Mouse (Mus musculus): Measurements from ENCODE around the gene Cfap299. TPM values are rescaled to one million over a fixed set of nuclear protein-coding genes. Genes with fewer than 3 reads are reported as not detected.

The Cfap299 gene
- polyA plus RNA-seq (2014; fragmentation: Nextera tagmentation; extraction: Ambion mirVana), result 0.39 TPM in 1 of 2 replicates, not detected in the other

- peak within 1 kb of the TSS; percentile 45 for H3K4me3 ChIP-seq (ENCODE audit: low read depth, low read length)
- no peaks in the 10 kb centered on the region for H3K9me3 ChIP-seq (ENCODE audit: control insufficient read depth, low read length)
- no peak within 1 kb of the TSS for H3K27ac ChIP-seq (ENCODE audit: low read depth, low read length)
- no peaks in the 10 kb centered on the region for H3K4me1 ChIP-seq (ENCODE audit: control insufficient read depth, insufficient read depth, low read length)
- DNase-seq (ENCODE audit: low spot score), result peak; percentile 88
- WGBS, result 1% methylated on average over 46 of the region's 46 CpGs
- H3K4me2 ChIP-seq (ENCODE audit: low read depth), result peak within 1 kb of the TSS; percentile 76
- no peaks in the 10 kb centered on the region for H3K36me3 ChIP-seq (ENCODE audit: control insufficient read depth, insufficient read depth, low read length)
- ATAC-seq (ENCODE audit: insufficient read depth, low FRiP score, low TSS enrichment), result peak; percentile 95
- no peaks in the 10 kb centered on the region for H3K27me3 ChIP-seq (ENCODE audit: control insufficient read depth, insufficient read depth, low read length)
- peak within 1 kb of the TSS; percentile 41; the same call in 1 of the 2 replicates for H3K9ac ChIP-seq (ENCODE audit: low read length)
Measured at GRCm38 (mm10) chr5:98328848-98329624, at the start of gene Cfap299. Gene Cfap299, plus strand, starts transcription at chr5:98329304.

DNA sequence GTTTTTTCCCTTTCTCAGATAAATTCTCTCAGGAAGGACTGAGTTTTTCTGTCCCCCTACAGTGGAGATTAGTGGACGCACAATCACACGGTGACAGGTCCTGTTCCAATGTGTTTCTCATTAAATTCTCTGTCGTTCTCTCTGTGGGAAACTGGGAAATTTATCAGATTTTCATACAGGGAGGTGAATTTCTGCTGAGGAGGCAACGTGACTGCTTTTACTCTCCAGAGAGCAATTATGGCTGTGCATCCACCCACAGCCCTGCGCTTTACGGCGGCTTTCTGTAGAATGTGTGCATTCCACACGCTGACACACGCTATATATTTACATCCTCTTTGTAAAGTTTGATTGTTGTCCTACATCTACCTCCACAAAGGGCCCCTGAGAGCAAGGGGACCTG is 47.1 kb upstream of the Cfap299 start:
- H3K4me3 ChIP-seq (ENCODE audit: low read depth, low read length), result no peak overlapping the region
- no peak overlapping the region for H3K4me2 ChIP-seq (ENCODE audit: low read depth)
- H3K27ac ChIP-seq (ENCODE audit: low read depth, low read length), result no peak overlapping the region
- H3K36me3 ChIP-seq (ENCODE audit: control insufficient read depth, insufficient read depth, low read length), result no peaks in the 10 kb centered on the region
- no peak overlapping the region for H3K9ac ChIP-seq (ENCODE audit: low read length)
- 24% methylated on average over 9 of the region's 9 CpGs for WGBS
- peak; percentile 23; the same call in 1 of the 2 replicates for ATAC-seq (ENCODE audit: insufficient read depth, low FRiP score, low TSS enrichment)
- peaks cover 4% of the 10 kb centered on the region; the same call in 1 of the 2 replicates for H3K4me1 ChIP-seq (ENCODE audit: control insufficient read depth, insufficient read depth, low read length)
- no peak for DNase-seq (ENCODE audit: low spot score)
- no peaks in the 10 kb centered on the region for H3K27me3 ChIP-seq (ENCODE audit: control insufficient read depth, insufficient read depth, low read length)
- no peaks in the 10 kb centered on the region for H3K9me3 ChIP-seq (ENCODE audit: control insufficient read depth, low read length)

- no peak overlapping the region for H3K27ac ChIP-seq (ENCODE audit: low read depth, low read length)
- peaks cover 4% of the 10 kb centered on the region; the same call in 1 of the 2 replicates for H3K4me1 ChIP-seq (ENCODE audit: control insufficient read depth, insufficient read depth, low read length)
- no peaks in the 10 kb centered on the region for H3K9me3 ChIP-seq (ENCODE audit: control insufficient read depth, low read length)
- no peaks in the 10 kb centered on the region for H3K36me3 ChIP-seq (ENCODE audit: control insufficient read depth, insufficient read depth, low read length)
- ATAC-seq (ENCODE audit: insufficient read depth, low FRiP score, low TSS enrichment), result no peak
- no peaks in the 10 kb centered on the region for H3K27me3 ChIP-seq (ENCODE audit: control insufficient read depth, insufficient read depth, low read length)
- peak; percentile 35 for DNase-seq (ENCODE audit: low spot score)
- no peak overlapping the region for H3K4me2 ChIP-seq (ENCODE audit: low read depth)
- no peak overlapping the region for H3K9ac ChIP-seq (ENCODE audit: low read length)
- H3K4me3 ChIP-seq (ENCODE audit: low read depth, low read length), result no peak overlapping the region
- 41% methylated on average over 17 of the region's 17 CpGs for WGBS
Measured at GRCm38 (mm10) chr5:98283696-98284478, 45.2 kb upstream of the Cfap299 start.

DNA sequence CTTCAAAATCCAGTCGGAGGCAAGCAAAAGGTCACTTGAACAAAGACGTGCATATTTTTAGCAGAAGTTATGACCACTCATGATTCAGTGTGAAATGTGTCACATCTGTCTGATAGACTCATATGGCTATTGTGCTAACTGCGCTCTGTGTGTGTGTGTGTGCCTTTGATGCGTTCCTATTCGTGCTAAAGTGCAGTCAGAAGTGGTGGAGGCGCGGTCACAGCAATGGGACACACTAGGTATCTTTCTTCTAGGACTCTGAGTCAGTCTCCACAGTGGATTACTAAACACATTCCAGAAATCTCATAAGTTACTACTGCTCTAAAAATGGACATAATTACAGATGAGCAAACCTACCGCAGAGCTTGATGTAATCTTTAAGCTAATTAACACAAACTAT is 38.5 kb upstream of the Cfap299 start:
- Histone ChIP-seq H3K9me3 (ENCODE audit: control insufficient read depth, low read length) (no peaks in the 10 kb centered on the region), H3K9ac (ENCODE audit: low read length) (no peak overlapping the region), H3K27ac (ENCODE audit: low read depth, low read length) (no peak overlapping the region), H3K27me3 (ENCODE audit: control insufficient read depth, insufficient read depth, low read length) (peaks cover 17% of the 10 kb centered on the region), H3K4me1 (ENCODE audit: control insufficient read depth, insufficient read depth, low read length) (no peaks in the 10 kb centered on the region; the same call in 1 of the 2 replicates), H3K36me3 (ENCODE audit: control insufficient read depth, insufficient read depth, low read length) (no peaks in the 10 kb centered on the region), H3K4me2 (ENCODE audit: low read depth) (no peak overlapping the region), H3K4me3 (ENCODE audit: low read depth, low read length) (no peak overlapping the region)
- 81% methylated on average over 8 of the region's 8 CpGs for WGBS
- DNase-seq (ENCODE audit: low spot score) (no peak), ATAC-seq (ENCODE audit: insufficient read depth, low FRiP score, low TSS enrichment) (no peak)

DNA sequence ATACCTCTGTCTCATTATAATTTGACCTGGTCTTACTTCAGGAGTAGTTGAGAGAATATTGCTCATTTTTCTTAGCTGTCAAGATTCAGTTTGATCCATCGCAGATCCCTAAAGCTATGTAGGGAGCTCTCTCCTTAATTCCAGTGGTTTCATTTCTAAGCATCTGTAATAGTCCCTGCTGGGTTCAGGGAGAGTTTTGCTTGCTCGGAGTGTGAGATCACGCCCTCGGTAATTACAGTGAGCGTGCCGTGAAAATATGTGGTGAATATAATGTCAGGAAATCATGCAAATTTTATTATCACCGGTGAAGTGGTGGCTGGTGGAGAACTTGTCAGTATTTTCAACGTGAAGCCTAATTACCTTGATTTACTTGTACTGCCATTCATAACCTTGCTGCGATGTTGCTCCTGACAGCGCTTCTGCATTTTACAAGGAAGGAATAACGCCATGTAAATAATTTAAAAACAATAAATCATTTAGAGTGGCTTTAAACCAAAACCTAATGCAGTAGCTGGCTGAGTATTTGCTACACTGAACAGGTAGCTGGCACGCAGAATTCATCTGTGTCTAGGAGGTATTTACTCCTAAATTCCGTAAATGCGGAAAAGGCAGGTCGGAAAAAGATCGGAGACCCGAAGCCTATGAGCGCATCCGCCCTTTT is 36.6 kb upstream of the Cfap299 start:
- ATAC-seq (ENCODE audit: insufficient read depth, low FRiP score, low TSS enrichment), result no peak
- Histone ChIP-seq H3K4me3 (ENCODE audit: low read depth, low read length) (no peak overlapping the region), H3K27me3 (ENCODE audit: control insufficient read depth, insufficient read depth, low read length) (peaks cover 17% of the 10 kb centered on the region), H3K9me3 (ENCODE audit: control insufficient read depth, low read length) (no peaks in the 10 kb centered on the region), H3K27ac (ENCODE audit: low read depth, low read length) (no peak overlapping the region), H3K9ac (ENCODE audit: low read length) (no peak overlapping the region), H3K4me1 (ENCODE audit: control insufficient read depth, insufficient read depth, low read length) (no peaks in the 10 kb centered on the region; the same call in 1 of the 2 replicates), H3K36me3 (ENCODE audit: control insufficient read depth, insufficient read depth, low read length) (no peaks in the 10 kb centered on the region), H3K4me2 (ENCODE audit: low read depth) (peak overlapping the region; percentile 36)
- 3% methylated on average over 19 of the region's 19 CpGs for WGBS
- no peak for DNase-seq (ENCODE audit: low spot score)

- Histone ChIP-seq H3K4me2 (ENCODE audit: low read depth) (peak overlapping the region; percentile 36), H3K36me3 (ENCODE audit: control insufficient read depth, insufficient read depth, low read length) (no peaks in the 10 kb centered on the region), H3K9ac (ENCODE audit: low read length) (no peak overlapping the region), H3K27ac (ENCODE audit: low read depth, low read length) (no peak overlapping the region), H3K9me3 (ENCODE audit: control insufficient read depth, low read length) (no peaks in the 10 kb centered on the region), H3K4me1 (ENCODE audit: control insufficient read depth, insufficient read depth, low read length) (no peaks in the 10 kb centered on the region; the same call in 1 of the 2 replicates), H3K27me3 (ENCODE audit: control insufficient read depth, insufficient read depth, low read length) (peaks cover 17% of the 10 kb centered on the region), H3K4me3 (ENCODE audit: low read depth, low read length) (0 out of 2 replicates have a peak overlapping the region, but pooled peaks have one; percentile 12)
- no peak for ATAC-seq (ENCODE audit: insufficient read depth, low FRiP score, low TSS enrichment)
- WGBS, result 1% methylated on average over 12 of the region's 12 CpGs
- no peak for DNase-seq (ENCODE audit: low spot score)
Measured at GRCm38 (mm10) chr5:98293049-98293715, 35.9 kb upstream of the Cfap299 start.

DNA sequence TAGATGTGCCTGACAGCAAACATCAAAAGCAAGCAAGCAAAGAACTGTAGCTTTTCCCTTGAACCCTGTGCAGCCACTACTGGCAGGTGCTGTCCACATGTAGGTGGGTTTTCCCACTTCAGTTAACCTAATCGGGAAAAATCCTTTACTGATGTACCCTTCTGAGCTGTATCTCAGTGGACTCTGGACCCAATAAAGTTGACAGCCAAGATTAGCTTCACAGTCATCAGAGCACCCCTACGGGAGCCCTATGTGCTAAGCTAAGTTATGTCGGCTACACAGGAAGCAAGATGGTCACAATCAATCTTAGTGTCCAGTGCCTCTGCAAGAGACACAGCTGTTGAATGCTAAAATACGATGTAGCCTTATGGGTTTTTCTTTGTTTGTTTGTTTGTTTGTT is 29.0 kb upstream of the Cfap299 start:
- Histone ChIP-seq H3K4me2 (ENCODE audit: low read depth) (no peak overlapping the region), H3K36me3 (ENCODE audit: control insufficient read depth, insufficient read depth, low read length) (no peaks in the 10 kb centered on the region), H3K27ac (ENCODE audit: low read depth, low read length) (no peak overlapping the region), H3K4me3 (ENCODE audit: low read depth, low read length) (no peak overlapping the region), H3K9me3 (ENCODE audit: control insufficient read depth, low read length) (no peaks in the 10 kb centered on the region), H3K27me3 (ENCODE audit: control insufficient read depth, insufficient read depth, low read length) (no peaks in the 10 kb centered on the region), H3K9ac (ENCODE audit: low read length) (no peak overlapping the region), H3K4me1 (ENCODE audit: control insufficient read depth, insufficient read depth, low read length) (no peaks in the 10 kb centered on the region)
- no peak for DNase-seq (ENCODE audit: low spot score)
- ATAC-seq (ENCODE audit: insufficient read depth, low FRiP score, low TSS enrichment), result no peak
- WGBS, result 78% methylated on average over 4 of the region's 4 CpGs

DNA sequence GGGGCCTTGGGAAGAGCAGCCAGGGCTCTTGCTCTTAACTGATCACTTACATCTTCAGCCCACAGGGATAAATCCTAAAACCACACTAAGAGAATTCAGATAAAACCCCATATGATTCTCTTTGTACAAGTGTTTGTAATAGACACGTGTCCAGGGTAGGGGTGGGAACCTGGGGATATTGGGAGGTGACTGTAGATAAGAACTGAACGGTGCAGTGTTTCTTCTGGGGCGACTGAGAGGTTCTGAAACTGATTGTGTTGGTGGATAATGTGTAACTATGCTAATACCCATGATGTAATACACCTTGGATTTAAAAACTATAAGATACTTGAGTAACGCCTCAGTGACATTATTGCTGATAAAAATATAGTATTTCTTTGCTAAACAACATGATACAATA is 23.4 kb upstream of the Cfap299 start:
- Histone ChIP-seq H3K27me3 (ENCODE audit: control insufficient read depth, insufficient read depth, low read length) (no peaks in the 10 kb centered on the region), H3K36me3 (ENCODE audit: control insufficient read depth, insufficient read depth, low read length) (no peaks in the 10 kb centered on the region), H3K9ac (ENCODE audit: low read length) (no peak overlapping the region), H3K4me3 (ENCODE audit: low read depth, low read length) (no peak overlapping the region), H3K27ac (ENCODE audit: low read depth, low read length) (no peak overlapping the region), H3K4me1 (ENCODE audit: control insufficient read depth, insufficient read depth, low read length) (no peaks in the 10 kb centered on the region), H3K9me3 (ENCODE audit: control insufficient read depth, low read length) (no peaks in the 10 kb centered on the region), H3K4me2 (ENCODE audit: low read depth) (no peak overlapping the region)
- no peak for ATAC-seq (ENCODE audit: insufficient read depth, low FRiP score, low TSS enrichment)
- 90% methylated on average over 4 of the region's 4 CpGs for WGBS
- no peak for DNase-seq (ENCODE audit: low spot score)

Measured in neural tube, embryonic 11.5 days (tissue).